In the genomic region with DNA sequence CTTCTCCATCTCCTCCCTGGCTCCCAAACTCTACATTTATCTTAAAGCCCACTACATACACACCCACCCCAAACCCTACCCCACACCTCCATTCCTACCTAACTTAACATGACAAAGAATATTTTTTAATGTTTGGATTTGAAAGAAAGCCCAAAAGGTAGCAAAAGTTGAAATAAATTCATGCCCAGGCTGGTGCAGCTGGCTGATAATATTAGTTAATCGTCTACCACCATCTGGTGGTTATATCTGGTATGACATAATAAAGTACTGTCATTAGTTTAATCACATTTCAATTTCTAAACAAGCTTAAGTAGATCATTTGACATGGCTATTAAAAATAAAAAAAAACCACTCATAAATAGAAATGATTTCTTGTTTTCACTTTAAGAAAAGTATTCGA, we compare ENCODE assay signal across 9 mouse cellular contexts.
A peak's percentile ranks its signal among the peaks of the same experiment; 100 is the strongest.
DNase-seq lines count a peak whose midpoint lies in the region; ATAC-seq and TF ChIP-seq lines count a peak whose summit lies in the region.
"Had no signal": no experiment of that assay in that cellular context is flagged by ENCODE, and none has a peak within 500 bp of the region (broad histone marks: within the 10 kb centered on the region; RNA-seq: fewer than 3 reads in every experiment).

No protein-coding gene starts in this region.

- TF ChIP-seq CTCF in lung, postnatal 0 days (IDR thresholded peaks at IDR 0.05), result peak; percentile 64

- H3K4me1 ChIP-seq in embryonic facial prominence, embryonic 11.5 days (ENCODE audit: control insufficient read depth, insufficient read depth, low read length), result no peaks in the 10 kb centered on the region
- no peaks in the 10 kb centered on the region for H3K4me1 ChIP-seq in embryonic facial prominence, embryonic 10.5 days
- H3K4me1 ChIP-seq in lung, postnatal 0 days (ENCODE audit: insufficient read depth, low read depth, low read length), result no peaks in the 10 kb centered on the region
- no peaks in the 10 kb centered on the region for H3K4me1 ChIP-seq in forebrain, embryonic 13.5 days

- H3K27me3 ChIP-seq in embryonic facial prominence, embryonic 11.5 days (ENCODE audit: control insufficient read depth, insufficient read depth, low read length), result no peaks in the 10 kb centered on the region
- H3K27me3 ChIP-seq in embryonic facial prominence, embryonic 10.5 days (replicated peaks; ENCODE audit: low read depth, poor library complexity, severe bottlenecking), result no peaks in the 10 kb centered on the region
- no peaks in the 10 kb centered on the region for H3K27me3 ChIP-seq in lung, postnatal 0 days (replicated peaks; ENCODE audit: insufficient read depth, low read length)
- H3K27me3 ChIP-seq in forebrain, embryonic 13.5 days, result no peaks in the 10 kb centered on the region

- no peak overlapping the region for H3K27ac ChIP-seq in embryonic facial prominence, embryonic 11.5 days (replicated peaks; ENCODE audit: low read depth, low read length)
- H3K27ac ChIP-seq in embryonic facial prominence, embryonic 10.5 days (replicated peaks), result no peak overlapping the region
- no peak overlapping the region for H3K27ac ChIP-seq in lung, postnatal 0 days (ENCODE audit: low read length)
- H3K27ac ChIP-seq in forebrain, embryonic 13.5 days, result no peak overlapping the region

- H3K4me3 ChIP-seq in embryonic facial prominence, embryonic 11.5 days (ENCODE audit: low read depth, low read length), result no peak overlapping the region
- H3K4me3 ChIP-seq in embryonic facial prominence, embryonic 10.5 days, result no peak overlapping the region
- H3K4me3 ChIP-seq in lung, postnatal 0 days (ENCODE audit: low read depth, low read length), result no peak overlapping the region
- H3K4me3 ChIP-seq in forebrain, embryonic 13.5 days, result no peak overlapping the region

- 6% methylated on average over 2 of the region's 2 CpGs for WGBS in embryonic facial prominence, embryonic 11.5 days
- WGBS in embryonic facial prominence, embryonic 10.5 days, result 11% methylated on average over 2 of the region's 2 CpGs
- 3% methylated on average over 2 of the region's 2 CpGs for WGBS in lung, postnatal 0 days
- 5% methylated on average over 2 of the region's 2 CpGs for WGBS in forebrain, embryonic 13.5 days

- no peak overlapping the region for H3K4me2 ChIP-seq in embryonic facial prominence, embryonic 11.5 days (ENCODE audit: low read depth, low read length)
- no peak overlapping the region for H3K4me2 ChIP-seq in lung, postnatal 0 days (replicated peaks; ENCODE audit: low read depth, low read length)
- H3K4me2 ChIP-seq in forebrain, embryonic 13.5 days, result no peak overlapping the region

- no peaks in the 10 kb centered on the region for H3K36me3 ChIP-seq in embryonic facial prominence, embryonic 11.5 days (replicated peaks; ENCODE audit: control insufficient read depth, insufficient read depth, low read depth, low read length)
- no peaks in the 10 kb centered on the region for H3K36me3 ChIP-seq in embryonic facial prominence, embryonic 10.5 days (replicated peaks)
- no peaks in the 10 kb centered on the region for H3K36me3 ChIP-seq in lung, postnatal 0 days (ENCODE audit: insufficient read depth, low read length)
- H3K36me3 ChIP-seq in forebrain, embryonic 13.5 days (ENCODE audit: poor library complexity, severe bottlenecking), result no peaks in the 10 kb centered on the region

- no peak for TF ChIP-seq EP300 in lung, postnatal 0 days (IDR thresholded peaks at IDR 0.05)

- ATAC-seq in embryonic facial prominence, embryonic 11.5 days (replicated peaks; ENCODE audit: insufficient number of reproducible peaks, low FRiP score, low TSS enrichment, low read depth), result no peak
- ATAC-seq in lung, postnatal 0 days, result no peak
- ATAC-seq in forebrain, embryonic 13.5 days, result peak; percentile 63

- no peaks in the 10 kb centered on the region for H3K9me3 ChIP-seq in embryonic facial prominence, embryonic 11.5 days (replicated peaks; ENCODE audit: control insufficient read depth, low read length)
- no peaks in the 10 kb centered on the region for H3K9me3 ChIP-seq in embryonic facial prominence, embryonic 10.5 days
- no peaks in the 10 kb centered on the region for H3K9me3 ChIP-seq in lung, postnatal 0 days (ENCODE audit: low read length)
- H3K9me3 ChIP-seq in forebrain, embryonic 13.5 days (replicated peaks), result no peaks in the 10 kb centered on the region

- H3K9ac ChIP-seq in embryonic facial prominence, embryonic 11.5 days (replicated peaks; ENCODE audit: low read length), result no peak overlapping the region
- no peak overlapping the region for H3K9ac ChIP-seq in lung, postnatal 0 days (replicated peaks; ENCODE audit: low read depth)
- no peak overlapping the region for H3K9ac ChIP-seq in forebrain, embryonic 13.5 days

- peak; percentile 75 for DNase-seq in embryonic facial prominence, embryonic 11.5 days (ENCODE audit: low spot score)
- no peak for DNase-seq in embryonic facial prominence, embryonic 10.5 days (ENCODE audit: low spot score)
- peak; percentile 53 for DNase-seq in lung, postnatal 0 days (ENCODE audit: low spot score)
- no peak for DNase-seq in lung, postnatal 36 days
- DNase-seq in retina, postnatal 1 day, result peak; percentile 58
- DNase-seq in thymus, postnatal 14 days, result no peak
- no peak for DNase-seq in heart, adult 8-10 months (ENCODE audit: low spot score)
- DNase-seq: B cell, adult 2 months had no signal

Comparison
In these comparisons a context has a peak if more than half of its experiments do, and no peak if none do; other contexts are left out.
1. DNase-seq: peak in embryonic facial prominence, embryonic 11.5 days (single experiment), lung, postnatal 0 days (single experiment) and retina, postnatal 1 day (single experiment); none in embryonic facial prominence, embryonic 10.5 days (single experiment), lung, postnatal 36 days (single experiment), thymus, postnatal 14 days (single experiment) and heart, adult 8-10 months (single experiment).